Mouse (Mus musculus) neural tube, embryonic 13.5 days (tissue): ENCODE measurements around the gene Usp20. TPM values are rescaled to one million over a fixed set of nuclear protein-coding genes. Genes with fewer than 3 reads are reported as not detected.

Source experiments
- ATAC-seq: fragments of 200-750 bp; cut with Nextera tagmentation; 2 replicates; pipeline ENCODE4 v1.8.0; 2017; ENCODE audit warnings: low read depth, mild to moderate bottlenecking, moderate TSS enrichment, moderate library complexity
- H3K27ac ChIP-seq: fragments of 300-500 bp; sonication (generic); replicated peaks from 2 replicates; pipeline ENCODE4 v1.5.1; 2015; ENCODE audit warnings: moderate library complexity, mild to moderate bottlenecking, inconsistent platforms
- H3K27me3 ChIP-seq: fragments of 300-500 bp; sonication (generic); 2 replicates; pipeline ENCODE4 v1.6.1; 2015; ENCODE audit warnings: mild to moderate bottlenecking, inconsistent platforms
- H3K36me3 ChIP-seq: fragments of 300-500 bp; sonication (generic); 2 replicates; pipeline ENCODE4 v1.6.1; 2015; ENCODE audit warnings: mild to moderate bottlenecking, inconsistent platforms
- H3K4me1 ChIP-seq: fragments of 300-500 bp; sonication (generic); replicated peaks from 2 replicates; pipeline ENCODE4 v1.6.1; 2015; ENCODE audit warnings: inconsistent platforms
- H3K4me2 ChIP-seq: fragments of 300-500 bp; sonication (generic); 2 replicates; pipeline ENCODE4 v1.6.1; 2015; ENCODE audit warnings: inconsistent platforms, mild to moderate bottlenecking, moderate library complexity
- H3K4me3 ChIP-seq: fragments of 300-500 bp; sonication (generic); 2 replicates; pipeline ENCODE4 v1.5.1; 2015; ENCODE audit warnings: mild to moderate bottlenecking, inconsistent platforms
- H3K9ac ChIP-seq: fragments of 300-500 bp; sonication (generic); 2 replicates; pipeline ENCODE4 v1.6.1; 2015; ENCODE audit warnings: moderate library complexity, mild to moderate bottlenecking, inconsistent platforms
- H3K9me3 ChIP-seq: fragments of 300-500 bp; sonication (generic); 2 replicates; pipeline ENCODE4 v1.6.1; 2016; ENCODE audit warnings: inconsistent platforms
- WGBS: fragments of 180-500 bp; shearing (Covaris S2); methylation state at CpG from one replicate; pipeline ENCODE4 v1.1.7; 2015; 5-methylcytosine and 5-hydroxymethylcytosine counted together
- polyA plus RNA-seq: library from polyadenylated mRNA; unstranded; fragments of >200 nt; fragmentation: Nextera tagmentation; extraction: Ambion mirVana; gene quantifications from 2 replicates; pipeline ENCODE4 v1.2.1, GENCODE M21; 2015

Gene Usp20
- polyA plus RNA-seq, 1 experiment from 2014 or later, result 49.6 TPM

GRCm38 (mm10) chr2:31023940-31024339 is 41.9 kb downstream of the Usp20 start:
- Histone ChIP-seq H3K4me3 (no peak overlapping the region), H3K36me3 (peaks cover 63% of the 10 kb centered on the region), H3K4me2 (no peak overlapping the region), H3K9ac (no peak overlapping the region), H3K27me3 (no peaks in the 10 kb centered on the region), H3K9me3 (no peaks in the 10 kb centered on the region), H3K4me1 (no peaks in the 10 kb centered on the region), H3K27ac (no peak overlapping the region)
- no peak for ATAC-seq
- WGBS, result 76% methylated on average over 5 of the region's 5 CpGs

GRCm38 (mm10) chr2:31024618-31025370 is 42.7 kb downstream of the Usp20 start:
- ATAC-seq, result peak; percentile 40
- WGBS, result 23% methylated on average over 5 of the region's 5 CpGs
- no peaks in the 10 kb centered on the region for H3K4me1 ChIP-seq

GRCm38 (mm10) chr2:31025458-31025857 is 43.4 kb downstream of the Usp20 start:
- no peak for ATAC-seq
- 77% methylated on average over 3 of the region's 3 CpGs for WGBS

More at GRCm38 (mm10) chr2:31024618-31025370, 42.7 kb downstream of the Usp20 start:
- H3K27me3 ChIP-seq, result no peaks in the 10 kb centered on the region
- H3K36me3 ChIP-seq, result peaks cover 56% of the 10 kb centered on the region
- no peaks in the 10 kb centered on the region for H3K9me3 ChIP-seq
- no peak overlapping the region for H3K27ac ChIP-seq
- no peak overlapping the region for H3K4me3 ChIP-seq
- no peak overlapping the region for H3K4me2 ChIP-seq
- H3K9ac ChIP-seq, result no peak overlapping the region

GRCm38 (mm10) chr2:31026642-31027041 is 44.6 kb downstream of the Usp20 start:
- H3K27ac ChIP-seq, result no peak overlapping the region
- H3K9ac ChIP-seq, result no peak overlapping the region
- H3K4me3 ChIP-seq, result no peak overlapping the region
- no peak for ATAC-seq
- H3K4me2 ChIP-seq, result no peak overlapping the region
- WGBS, result 76% methylated on average over 8 of the region's 8 CpGs
- H3K27me3 ChIP-seq, result no peaks in the 10 kb centered on the region
- H3K9me3 ChIP-seq, result no peaks in the 10 kb centered on the region
- H3K4me1 ChIP-seq, result no peaks in the 10 kb centered on the region
- H3K36me3 ChIP-seq, result peaks cover 54% of the 10 kb centered on the region

More at GRCm38 (mm10) chr2:31025458-31025857, 43.4 kb downstream of the Usp20 start:
- Histone ChIP-seq H3K4me3 (no peak overlapping the region), H3K9me3 (no peaks in the 10 kb centered on the region), H3K4me1 (no peaks in the 10 kb centered on the region), H3K27ac (no peak overlapping the region), H3K36me3 (peaks cover 55% of the 10 kb centered on the region), H3K4me2 (no peak overlapping the region), H3K9ac (no peak overlapping the region), H3K27me3 (no peaks in the 10 kb centered on the region)

- no peak overlapping the region for H3K27ac ChIP-seq
- H3K36me3 ChIP-seq, result peaks cover 87% of the 10 kb centered on the region
- H3K9me3 ChIP-seq, result no peaks in the 10 kb centered on the region
- no peaks in the 10 kb centered on the region for H3K4me1 ChIP-seq
- H3K4me3 ChIP-seq, result no peak overlapping the region
- no peak overlapping the region for H3K9ac ChIP-seq
- ATAC-seq, result no peak
- WGBS, result 90% methylated on average over 7 of the region's 7 CpGs
- no peak overlapping the region for H3K4me2 ChIP-seq
- H3K27me3 ChIP-seq, result no peaks in the 10 kb centered on the region
These were observed 49.9 kb downstream of the Usp20 start for GRCm38 (mm10) chr2:31031972-31032371.

GRCm38 (mm10) chr2:31036811-31037210 is 54.7 kb downstream of the Usp20 start:
- no peak overlapping the region for H3K27ac ChIP-seq

GRCm38 (mm10) chr2:31040043-31040442 is 58.0 kb downstream of the Usp20 start:
- WGBS, result 99% methylated on average over 3 of the region's 3 CpGs
- H3K4me3 ChIP-seq, result no peak overlapping the region
- no peaks in the 10 kb centered on the region for H3K9me3 ChIP-seq
- no peaks in the 10 kb centered on the region for H3K4me1 ChIP-seq
- no peak overlapping the region for H3K9ac ChIP-seq
- peaks cover 64% of the 10 kb centered on the region for H3K36me3 ChIP-seq
- H3K27me3 ChIP-seq, result no peaks in the 10 kb centered on the region
- no peak overlapping the region for H3K4me2 ChIP-seq
- H3K27ac ChIP-seq, result no peak overlapping the region
- ATAC-seq, result no peak

More at GRCm38 (mm10) chr2:31036811-31037210, 54.7 kb downstream of the Usp20 start:
- 96% methylated on average over 6 of the region's 6 CpGs for WGBS
- Histone ChIP-seq H3K9ac (no peak overlapping the region), H3K9me3 (no peaks in the 10 kb centered on the region), H3K36me3 (peaks cover 78% of the 10 kb centered on the region), H3K4me1 (no peaks in the 10 kb centered on the region), H3K27me3 (no peaks in the 10 kb centered on the region), H3K4me2 (no peak overlapping the region), H3K4me3 (no peak overlapping the region)
- ATAC-seq, result no peak

GRCm38 (mm10) chr2:31040487-31040886 is 58.4 kb downstream of the Usp20 start:
- no peak overlapping the region for H3K4me3 ChIP-seq
- WGBS, result 77% methylated on average over 3 of the region's 3 CpGs
- no peak for ATAC-seq
- no peaks in the 10 kb centered on the region for H3K9me3 ChIP-seq
- peaks cover 60% of the 10 kb centered on the region for H3K36me3 ChIP-seq
- H3K4me2 ChIP-seq, result no peak overlapping the region
- H3K4me1 ChIP-seq, result no peaks in the 10 kb centered on the region
- H3K9ac ChIP-seq, result no peak overlapping the region
- no peaks in the 10 kb centered on the region for H3K27me3 ChIP-seq
- no peak overlapping the region for H3K27ac ChIP-seq

- H3K4me3 ChIP-seq, result no peak overlapping the region
- no peak overlapping the region for H3K27ac ChIP-seq
- no peak overlapping the region for H3K4me2 ChIP-seq
- 92% methylated on average over 6 of the region's 6 CpGs for WGBS
- peaks cover 51% of the 10 kb centered on the region for H3K36me3 ChIP-seq
- no peaks in the 10 kb centered on the region for H3K27me3 ChIP-seq
- H3K9ac ChIP-seq, result no peak overlapping the region
- ATAC-seq, result no peak
- H3K9me3 ChIP-seq, result no peaks in the 10 kb centered on the region
- no peaks in the 10 kb centered on the region for H3K4me1 ChIP-seq
These were observed 59.3 kb downstream of the Usp20 start for GRCm38 (mm10) chr2:31041386-31041785.

GRCm38 (mm10) chr2:31042881-31043280 is 60.8 kb downstream of the Usp20 start:
- Histone ChIP-seq H3K9me3 (no peaks in the 10 kb centered on the region), H3K9ac (no peak overlapping the region), H3K27me3 (no peaks in the 10 kb centered on the region), H3K4me2 (no peak overlapping the region), H3K4me3 (no peak overlapping the region), H3K36me3 (peaks cover 42% of the 10 kb centered on the region), H3K4me1 (no peaks in the 10 kb centered on the region), H3K27ac (no peak overlapping the region)
- 91% methylated on average over 6 of the region's 6 CpGs for WGBS
- ATAC-seq, result no peak

- H3K36me3 ChIP-seq, result peaks cover 42% of the 10 kb centered on the region
- H3K27ac ChIP-seq, result no peak overlapping the region
- no peaks in the 10 kb centered on the region for H3K9me3 ChIP-seq
- no peaks in the 10 kb centered on the region for H3K27me3 ChIP-seq
- ATAC-seq, result no peak
- H3K9ac ChIP-seq, result no peak overlapping the region
- no peak overlapping the region for H3K4me2 ChIP-seq
- H3K4me1 ChIP-seq, result no peaks in the 10 kb centered on the region
- no peak overlapping the region for H3K4me3 ChIP-seq
- 92% methylated on average over 1 of the region's 1 CpGs for WGBS
These were observed 61.8 kb downstream of the Usp20 start for GRCm38 (mm10) chr2:31043856-31044255.

- Histone ChIP-seq H3K27me3 (no peaks in the 10 kb centered on the region), H3K4me1 (no peaks in the 10 kb centered on the region), H3K4me2 (no peak overlapping the region), H3K9me3 (no peaks in the 10 kb centered on the region), H3K36me3 (peaks cover 31% of the 10 kb centered on the region), H3K4me3 (no peak overlapping the region), H3K27ac (no peak overlapping the region), H3K9ac (no peak overlapping the region)
- WGBS, result 93% methylated on average over 6 of the region's 6 CpGs
- no peak for ATAC-seq
These were observed 66.0 kb downstream of the Usp20 start for GRCm38 (mm10) chr2:31048037-31048436.

GRCm38 (mm10) chr2:31052441-31052840 is 70.4 kb downstream of the Usp20 start:
- H3K4me3 ChIP-seq, result no peak overlapping the region

More at GRCm38 (mm10) chr2:31052441-31052840, 70.4 kb downstream of the Usp20 start:
- Histone ChIP-seq H3K27ac (no peak overlapping the region), H3K4me1 (no peaks in the 10 kb centered on the region), H3K9me3 (no peaks in the 10 kb centered on the region), H3K36me3 (peaks cover 65% of the 10 kb centered on the region), H3K27me3 (no peaks in the 10 kb centered on the region), H3K4me2 (no peak overlapping the region), H3K9ac (no peak overlapping the region)
- ATAC-seq, result no peak
- 93% methylated on average over 10 of the region's 10 CpGs for WGBS
